Mouse (Mus musculus): Measurements from ENCODE around the gene Rassf1. TPM values are rescaled to one million over a fixed set of nuclear protein-coding genes. Genes with fewer than 3 reads are reported as not detected.

Gene Rassf1
- polyA plus RNA-seq, 1 experiment from 2014 or later, result 59.8 TPM

- Histone ChIP-seq H3K9me3 (no peaks in the 10 kb centered on the region), H3K4me1 (replicated peaks) (peaks cover 31% of the 10 kb centered on the region), H3K4me3 (replicated peaks) (peak overlapping the region; percentile 11; the same call in 1 of the 2 replicates), H3K4me2 (peak overlapping the region; percentile 48), H3K27me3 (peaks cover 73% of the 10 kb centered on the region), H3K36me3 (no peaks in the 10 kb centered on the region), H3K9ac (replicated peaks) (peak overlapping the region; percentile 42; the same call in 1 of the 2 replicates), H3K27ac (0 out of 2 replicates have a peak overlapping the region, but pooled peaks have one; percentile 7)
- WGBS, result 26% methylated on average over 25 of the region's 25 CpGs
- peak; percentile 27; the same call in 1 of the 2 replicates for ATAC-seq (ENCODE audit: insufficient number of reproducible peaks, insufficient read depth, low FRiP score, low TSS enrichment, low read depth)
Measured at GRCm38 (mm10) chr9:107521711-107522399, 29.5 kb upstream of the Rassf1 start.

GRCm38 (mm10) chr9:107522400-107522711 is 29.0 kb upstream of the Rassf1 start:
- ATAC-seq (ENCODE audit: insufficient number of reproducible peaks, insufficient read depth, low FRiP score, low TSS enrichment, low read depth), result 0 out of 2 replicates have a peak, but pooled peaks have one; percentile 1
- H3K27me3 ChIP-seq, result peaks cover 73% of the 10 kb centered on the region
- 56% methylated on average over 2 of the region's 2 CpGs for WGBS
- H3K36me3 ChIP-seq, result no peaks in the 10 kb centered on the region
- peak overlapping the region; percentile 42; the same call in 1 of the 2 replicates for H3K9ac ChIP-seq (replicated peaks)
- H3K27ac ChIP-seq, result no peak overlapping the region
- H3K9me3 ChIP-seq, result no peaks in the 10 kb centered on the region
- H3K4me1 ChIP-seq (replicated peaks), result peaks cover 36% of the 10 kb centered on the region
- 0 out of 2 replicates have a peak overlapping the region, but pooled peaks have one; percentile 11 for H3K4me3 ChIP-seq (replicated peaks)
- H3K4me2 ChIP-seq, result peak overlapping the region; percentile 48

- peak overlapping the region; percentile 39 for H3K4me3 ChIP-seq (replicated peaks)
- no peaks in the 10 kb centered on the region for H3K36me3 ChIP-seq
- ATAC-seq (ENCODE audit: insufficient number of reproducible peaks, insufficient read depth, low FRiP score, low TSS enrichment, low read depth), result peak; percentile 45; the same call in 1 of the 2 replicates
- H3K4me2 ChIP-seq, result peak overlapping the region; percentile 65
- no peaks in the 10 kb centered on the region for H3K9me3 ChIP-seq
- H3K4me1 ChIP-seq (replicated peaks), result peaks cover 34% of the 10 kb centered on the region
- peaks cover 74% of the 10 kb centered on the region for H3K27me3 ChIP-seq
- H3K9ac ChIP-seq (replicated peaks), result no peak overlapping the region
- whole genome bisulfite sequencing, result 5% methylated on average over 44 of the region's 44 CpGs
- no peak overlapping the region for H3K27ac ChIP-seq
Measured at GRCm38 (mm10) chr9:107526198-107527026, 24.9 kb upstream of the Rassf1 start.

- peak within 1 kb of the TSS; percentile 76 for H3K4me3 ChIP-seq (replicated peaks)
- WGBS, result under 1% methylated on average over 48 of the region's 48 CpGs
Measured at GRCm38 (mm10) chr9:107533791-107534407, 17.5 kb upstream of the Rassf1 start, which contains the start of gene Tmem115. Gene Tmem115 (plus strand): TSS chr9:107533945.

GRCm38 (mm10) chr9:107534408-107535202 is 16.8 kb upstream of the Rassf1 start:
- Histone ChIP-seq H3K4me1 (replicated peaks) (peaks cover 27% of the 10 kb centered on the region), H3K27me3 (peaks cover 8% of the 10 kb centered on the region; the same call in 1 of the 2 replicates), H3K9ac (replicated peaks) (peak overlapping the region; percentile 81), H3K27ac (peak overlapping the region; percentile 60; the same call in 1 of the 2 replicates), H3K4me2 (peak overlapping the region; percentile 99), H3K36me3 (peaks cover 32% of the 10 kb centered on the region), H3K9me3 (no peaks in the 10 kb centered on the region), H3K4me3 (replicated peaks) (peak overlapping the region; percentile 76)
- WGBS, result under 1% methylated on average over 40 of the region's 40 CpGs
- ATAC-seq (ENCODE audit: insufficient number of reproducible peaks, insufficient read depth, low FRiP score, low TSS enrichment, low read depth), result no peak

More at GRCm38 (mm10) chr9:107533791-107534407, 17.5 kb upstream of the Rassf1 start, which contains the start of gene Tmem115:
- Histone ChIP-seq H3K4me1 (replicated peaks) (peaks cover 27% of the 10 kb centered on the region), H3K27me3 (peaks cover 8% of the 10 kb centered on the region; the same call in 1 of the 2 replicates), H3K27ac (peak within 1 kb of the TSS; percentile 60; the same call in 1 of the 2 replicates), H3K9ac (replicated peaks) (peak within 1 kb of the TSS; percentile 81), H3K9me3 (no peaks in the 10 kb centered on the region), H3K4me2 (peak within 1 kb of the TSS; percentile 99), H3K36me3 (peaks cover 25% of the 10 kb centered on the region)
- ATAC-seq (ENCODE audit: insufficient number of reproducible peaks, insufficient read depth, low FRiP score, low TSS enrichment, low read depth), result peak; percentile 99

GRCm38 (mm10) chr9:107538231-107538630 is 13.1 kb upstream of the Rassf1 start:
- Histone ChIP-seq H3K9ac (replicated peaks) (no peak overlapping the region), H3K4me3 (replicated peaks) (no peak overlapping the region), H3K9me3 (no peaks in the 10 kb centered on the region), H3K27me3 (no peaks in the 10 kb centered on the region), H3K27ac (no peak overlapping the region), H3K36me3 (peaks cover 39% of the 10 kb centered on the region), H3K4me1 (replicated peaks) (peaks cover 46% of the 10 kb centered on the region), H3K4me2 (no peak overlapping the region)
- no peak for ATAC-seq (ENCODE audit: insufficient number of reproducible peaks, insufficient read depth, low FRiP score, low TSS enrichment, low read depth)
- WGBS, result 95% methylated on average over 7 of the region's 7 CpGs

GRCm38 (mm10) chr9:107538711-107539110 is 12.6 kb upstream of the Rassf1 start:
- Histone ChIP-seq H3K9me3 (no peaks in the 10 kb centered on the region), H3K36me3 (peaks cover 44% of the 10 kb centered on the region), H3K4me1 (replicated peaks) (peaks cover 46% of the 10 kb centered on the region), H3K9ac (replicated peaks) (no peak overlapping the region), H3K4me2 (no peak overlapping the region), H3K4me3 (replicated peaks) (no peak overlapping the region), H3K27ac (no peak overlapping the region), H3K27me3 (no peaks in the 10 kb centered on the region)
- WGBS, result 92% methylated on average over 3 of the region's 3 CpGs
- ATAC-seq (ENCODE audit: insufficient number of reproducible peaks, insufficient read depth, low FRiP score, low TSS enrichment, low read depth), result no peak

- Histone ChIP-seq H3K36me3 (peaks cover 56% of the 10 kb centered on the region), H3K4me3 (replicated peaks) (no peak overlapping the region)
- 91% methylated on average over 8 of the region's 8 CpGs for WGBS
Measured at GRCm38 (mm10) chr9:107539940-107540339, 11.4 kb upstream of the Rassf1 start.

GRCm38 (mm10) chr9:107540420-107540819 is 10.9 kb upstream of the Rassf1 start:
- ATAC-seq (ENCODE audit: insufficient number of reproducible peaks, insufficient read depth, low FRiP score, low TSS enrichment, low read depth), result no peak

More at GRCm38 (mm10) chr9:107539940-107540339, 11.4 kb upstream of the Rassf1 start:
- peaks cover 46% of the 10 kb centered on the region for H3K4me1 ChIP-seq (replicated peaks)
- no peaks in the 10 kb centered on the region for H3K9me3 ChIP-seq
- no peak overlapping the region for H3K9ac ChIP-seq (replicated peaks)
- H3K27ac ChIP-seq, result no peak overlapping the region
- no peaks in the 10 kb centered on the region for H3K27me3 ChIP-seq
- H3K4me2 ChIP-seq, result no peak overlapping the region
- ATAC-seq (ENCODE audit: insufficient number of reproducible peaks, insufficient read depth, low FRiP score, low TSS enrichment, low read depth), result no peak

GRCm38 (mm10) chr9:107541005-107541404 is 10.3 kb upstream of the Rassf1 start:
- H3K9ac ChIP-seq (replicated peaks), result no peak overlapping the region; the same call in 1 of the 2 replicates
- no peaks in the 10 kb centered on the region for H3K9me3 ChIP-seq
- peak overlapping the region; percentile 60 for H3K4me3 ChIP-seq (replicated peaks)
- no peaks in the 10 kb centered on the region for H3K27me3 ChIP-seq
- ATAC-seq (ENCODE audit: insufficient number of reproducible peaks, insufficient read depth, low FRiP score, low TSS enrichment, low read depth), result no peak
- H3K36me3 ChIP-seq, result peaks cover 61% of the 10 kb centered on the region
- 32% methylated on average over 10 of the region's 10 CpGs for whole genome bisulfite sequencing
- no peak overlapping the region for H3K27ac ChIP-seq
- H3K4me1 ChIP-seq (replicated peaks), result peaks cover 39% of the 10 kb centered on the region
- H3K4me2 ChIP-seq, result peak overlapping the region; percentile 83

More at GRCm38 (mm10) chr9:107540420-107540819, 10.9 kb upstream of the Rassf1 start:
- WGBS, result 74% methylated on average over 4 of the region's 4 CpGs
- H3K36me3 ChIP-seq, result peaks cover 61% of the 10 kb centered on the region
- H3K9ac ChIP-seq (replicated peaks), result no peak overlapping the region
- H3K4me2 ChIP-seq, result peak overlapping the region; percentile 83
- H3K27me3 ChIP-seq, result no peaks in the 10 kb centered on the region
- no peak overlapping the region for H3K27ac ChIP-seq
- H3K4me3 ChIP-seq (replicated peaks), result 0 out of 2 replicates have a peak overlapping the region, but pooled peaks have one; percentile 60
- H3K9me3 ChIP-seq, result no peaks in the 10 kb centered on the region
- H3K4me1 ChIP-seq (replicated peaks), result peaks cover 41% of the 10 kb centered on the region
